Mouse (Mus musculus): ENCODE measurements at regions not wholly inside any gene's neighbourhood (a gene's known extent, or its start where the extent isn't known, plus 50 kb on each side); places are given as distances from the start of the nearest gene placed in this dataset.

GRCm38 (mm10) chr5:126755107-126755506 lies 486.5 kb upstream of the Tmem132c start:
- no peaks in the 10 kb centered on the region for H3K4me1 ChIP-seq (ENCODE audit: control insufficient read depth, insufficient read depth, low read length)
- H3K4me3 ChIP-seq (replicated peaks; ENCODE audit: control insufficient read depth, low read depth, low read length): no peak overlapping the region
- no peak for TF ChIP-seq CTCF (IDR thresholded peaks at IDR 0.05; ENCODE audit: control insufficient read depth, insufficient read depth, low read length)
- no peak for TF ChIP-seq POLR2A (IDR thresholded peaks at IDR 0.05; ENCODE audit: borderline replicate concordance, control insufficient read depth, low read depth, low read length)
- no peak overlapping the region for H3K27ac ChIP-seq (ENCODE audit: control insufficient read depth, insufficient read depth, low read depth, low read length, poor library complexity)
- WGBS: 20% methylated on average over 1 of the region's 1 CpGs

- Histone ChIP-seq H3K27ac (ENCODE audit: control insufficient read depth, insufficient read depth, low read depth, low read length, poor library complexity) (no peak overlapping the region), H3K4me1 (ENCODE audit: control insufficient read depth, insufficient read depth, low read length) (no peaks in the 10 kb centered on the region), H3K4me3 (replicated peaks; ENCODE audit: control insufficient read depth, low read depth, low read length) (no peak overlapping the region)
- WGBS: 25% methylated on average over 4 of the region's 4 CpGs
- TF ChIP-seq CTCF (IDR thresholded peaks at IDR 0.05; ENCODE audit: control insufficient read depth, insufficient read depth, low read length): no peak
- no peak for TF ChIP-seq POLR2A (IDR thresholded peaks at IDR 0.05; ENCODE audit: borderline replicate concordance, control insufficient read depth, low read depth, low read length)
Measured at GRCm38 (mm10) chr5:126765037-126765707, 476.4 kb upstream of the Tmem132c start.

DNA sequence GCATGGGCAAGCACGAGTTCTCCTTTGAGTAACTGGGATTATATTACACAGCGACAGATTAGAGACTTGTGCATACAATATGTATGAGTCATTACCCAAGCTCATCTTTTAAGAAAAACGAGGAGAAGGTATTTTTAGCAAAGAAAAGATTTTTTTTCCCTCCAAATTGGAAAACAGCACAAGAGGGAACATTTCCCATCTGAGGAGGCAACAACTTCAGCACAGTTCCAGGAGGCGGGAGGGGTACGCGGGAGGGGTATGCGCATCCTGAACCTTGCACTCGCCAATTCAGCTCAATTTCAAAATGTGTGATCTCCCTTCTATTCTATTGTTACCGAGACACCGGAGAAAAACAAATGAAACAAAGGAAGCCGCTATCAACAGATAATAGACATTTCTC lies 472.6 kb upstream of the Tmem132c start:
- Histone ChIP-seq H3K4me1 (ENCODE audit: control insufficient read depth, insufficient read depth, low read length) (no peaks in the 10 kb centered on the region), H3K27ac (ENCODE audit: control insufficient read depth, insufficient read depth, low read depth, low read length, poor library complexity) (no peak overlapping the region), H3K4me3 (replicated peaks; ENCODE audit: control insufficient read depth, low read depth, low read length) (no peak overlapping the region)
- no peak for TF ChIP-seq CTCF (IDR thresholded peaks at IDR 0.05; ENCODE audit: control insufficient read depth, insufficient read depth, low read length)
- TF ChIP-seq POLR2A (IDR thresholded peaks at IDR 0.05; ENCODE audit: borderline replicate concordance, control insufficient read depth, low read depth, low read length): no peak
- 43% methylated on average over 11 of the region's 11 CpGs for WGBS

DNA sequence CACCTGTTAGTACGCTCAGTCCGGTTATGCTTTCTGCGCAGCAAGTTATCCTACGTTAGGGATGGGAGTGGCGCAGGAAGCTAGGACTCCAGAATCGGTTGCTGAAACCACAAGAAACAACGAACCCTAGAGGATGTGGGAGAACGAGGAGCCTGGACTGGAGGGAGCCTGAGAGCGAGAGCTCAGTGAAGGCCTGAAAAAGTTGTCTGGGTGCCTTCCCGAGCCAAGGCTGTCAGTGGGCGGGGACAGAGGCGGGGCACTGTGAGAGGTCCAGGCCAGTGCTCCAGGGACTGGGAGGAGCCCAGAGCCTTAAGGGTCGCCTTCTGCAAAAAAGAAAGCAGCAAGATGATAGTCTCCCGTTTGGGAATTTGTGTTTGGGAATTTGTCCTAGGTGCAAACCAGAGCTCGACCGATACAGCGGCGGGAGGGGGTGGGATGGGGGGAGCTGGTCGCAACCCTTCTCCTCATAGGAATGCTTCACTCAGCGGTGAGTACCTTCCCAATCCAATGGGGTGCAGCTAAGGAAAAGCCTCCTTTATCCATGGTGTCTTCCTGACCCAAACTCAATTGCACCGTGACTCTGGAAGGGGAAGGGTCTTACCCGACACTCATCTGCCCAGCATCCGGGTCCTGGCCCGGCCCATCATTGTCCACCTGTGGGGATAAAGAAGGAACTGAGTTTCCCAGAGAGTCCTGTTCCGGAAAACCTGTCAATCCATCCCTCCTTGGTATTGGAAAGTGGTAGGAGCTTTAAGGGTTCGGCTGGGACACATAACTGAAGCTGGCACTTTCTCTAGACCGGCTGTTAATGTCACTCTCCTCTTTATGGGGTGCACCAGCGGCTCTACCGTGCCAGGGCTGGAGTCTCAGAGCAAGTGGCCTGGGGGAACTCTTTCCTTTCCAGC lies 453.6 kb upstream of the Tmem132c start:
- TF ChIP-seq CTCF (IDR thresholded peaks at IDR 0.05; ENCODE audit: control insufficient read depth, insufficient read depth, low read length) (no peak), POLR2A (IDR thresholded peaks at IDR 0.05; ENCODE audit: borderline replicate concordance, control insufficient read depth, low read depth, low read length) (no peak)
- Histone ChIP-seq H3K4me1 (ENCODE audit: control insufficient read depth, insufficient read depth, low read length) (no peaks in the 10 kb centered on the region), H3K27ac (ENCODE audit: control insufficient read depth, insufficient read depth, low read depth, low read length, poor library complexity) (no peak overlapping the region), H3K4me3 (replicated peaks; ENCODE audit: control insufficient read depth, low read depth, low read length) (no peak overlapping the region)
- WGBS: 12% methylated on average over 29 of the region's 29 CpGs

GRCm38 (mm10) chr5:126799698-126800279 lies 441.8 kb upstream of the Tmem132c start:
- Histone ChIP-seq H3K4me1 (ENCODE audit: control insufficient read depth, insufficient read depth, low read length) (no peaks in the 10 kb centered on the region), H3K27ac (ENCODE audit: control insufficient read depth, insufficient read depth, low read depth, low read length, poor library complexity) (no peak overlapping the region), H3K4me3 (replicated peaks; ENCODE audit: control insufficient read depth, low read depth, low read length) (no peak overlapping the region)
- WGBS: 84% methylated on average over 8 of the region's 8 CpGs
- TF ChIP-seq CTCF (IDR thresholded peaks at IDR 0.05; ENCODE audit: control insufficient read depth, insufficient read depth, low read length) (no peak), POLR2A (IDR thresholded peaks at IDR 0.05; ENCODE audit: borderline replicate concordance, control insufficient read depth, low read depth, low read length) (no peak)

DNA sequence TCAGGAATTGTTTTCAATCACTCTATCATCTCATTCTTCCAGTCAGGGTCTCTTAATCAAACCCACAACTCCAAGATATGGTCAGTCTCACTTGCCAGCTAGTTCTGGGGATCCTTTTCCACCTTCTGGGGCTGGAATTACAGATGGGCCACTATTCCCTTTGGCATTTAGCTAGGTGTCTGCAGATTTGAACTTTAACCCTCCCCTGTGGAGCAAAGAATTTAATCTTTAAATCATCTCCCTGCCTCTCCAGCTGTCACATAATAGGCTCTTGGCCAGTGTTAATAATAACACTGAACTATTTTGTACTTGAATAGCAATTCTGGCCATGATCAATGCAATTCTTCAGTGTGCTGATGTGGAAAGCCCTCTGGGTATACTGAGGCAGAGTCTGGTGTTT lies 435.0 kb upstream of the Tmem132c start:
- no peak overlapping the region for H3K4me3 ChIP-seq (replicated peaks; ENCODE audit: control insufficient read depth, low read depth, low read length)
- no peak overlapping the region for H3K27ac ChIP-seq (ENCODE audit: control insufficient read depth, insufficient read depth, low read depth, low read length, poor library complexity)
- H3K4me1 ChIP-seq (ENCODE audit: control insufficient read depth, insufficient read depth, low read length): no peaks in the 10 kb centered on the region
- TF ChIP-seq CTCF (IDR thresholded peaks at IDR 0.05; ENCODE audit: control insufficient read depth, insufficient read depth, low read length): no peak
- TF ChIP-seq POLR2A (IDR thresholded peaks at IDR 0.05; ENCODE audit: borderline replicate concordance, control insufficient read depth, low read depth, low read length): no peak

GRCm38 (mm10) chr5:126816069-126816468 lies 425.5 kb upstream of the Tmem132c start:
- TF ChIP-seq POLR2A (IDR thresholded peaks at IDR 0.05; ENCODE audit: borderline replicate concordance, control insufficient read depth, low read depth, low read length) (no peak), CTCF (IDR thresholded peaks at IDR 0.05; ENCODE audit: control insufficient read depth, insufficient read depth, low read length) (no peak)
- Histone ChIP-seq H3K4me3 (replicated peaks; ENCODE audit: control insufficient read depth, low read depth, low read length) (no peak overlapping the region), H3K27ac (ENCODE audit: control insufficient read depth, insufficient read depth, low read depth, low read length, poor library complexity) (no peak overlapping the region), H3K4me1 (ENCODE audit: control insufficient read depth, insufficient read depth, low read length) (no peaks in the 10 kb centered on the region)

GRCm38 (mm10) chr5:126835440-126835839 lies 406.2 kb upstream of the Tmem132c start:
- Histone ChIP-seq H3K4me3 (replicated peaks; ENCODE audit: control insufficient read depth, low read depth, low read length) (no peak overlapping the region), H3K4me1 (ENCODE audit: control insufficient read depth, insufficient read depth, low read length) (no peaks in the 10 kb centered on the region), H3K27ac (ENCODE audit: control insufficient read depth, insufficient read depth, low read depth, low read length, poor library complexity) (no peak overlapping the region)
- 88% methylated on average over 3 of the region's 3 CpGs for WGBS
- TF ChIP-seq CTCF (IDR thresholded peaks at IDR 0.05; ENCODE audit: control insufficient read depth, insufficient read depth, low read length): no peak
- TF ChIP-seq POLR2A (IDR thresholded peaks at IDR 0.05; ENCODE audit: borderline replicate concordance, control insufficient read depth, low read depth, low read length): no peak

Data from bone marrow, adult 2 months (tissue).